Mouse (Mus musculus) bone marrow, adult 2 months (tissue): ENCODE data around the gene S1pr2.

Source experiments
- CTCF ChIP-seq: fragments of 200-500 bp; IDR thresholded peaks from 2 replicates; pipeline ENCODE4 v1.5.1; 2011; ENCODE audit warnings: low read length, control low read depth; ENCODE audit not compliant: control insufficient read depth, insufficient read depth
- POLR2A ChIP-seq: fragments of 200-500 bp; IDR thresholded peaks from 2 replicates; pipeline ENCODE4 v1.6.1; 2011; ENCODE audit warnings: low read depth, mild to moderate bottlenecking, control low read depth, low read length, borderline replicate concordance; ENCODE audit not compliant: control insufficient read depth

DNA sequence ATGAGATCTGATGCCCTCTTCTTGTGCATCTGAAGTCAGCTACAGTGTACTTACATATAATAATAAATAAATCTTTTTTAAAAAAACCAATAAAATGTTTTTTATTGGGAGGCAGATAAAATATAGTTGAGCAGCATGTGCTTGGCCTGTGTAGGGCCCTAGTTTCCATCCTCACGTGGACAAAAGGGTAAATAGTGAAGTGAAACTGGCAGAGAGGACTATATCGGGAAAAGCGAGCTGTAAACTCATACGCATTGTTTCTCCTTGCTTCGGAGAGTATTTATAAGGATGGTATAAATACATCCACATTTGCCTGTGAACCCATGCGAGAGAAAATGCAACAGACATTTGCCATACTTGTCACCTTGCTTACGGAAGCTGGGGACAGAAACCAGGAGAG is 3.2 kb upstream of the S1pr2 start:
- no peak for TF ChIP-seq POLR2A
- TF ChIP-seq CTCF: no peak
